ENCODE assay signal across 40 mouse cellular contexts in the genomic region with DNA sequence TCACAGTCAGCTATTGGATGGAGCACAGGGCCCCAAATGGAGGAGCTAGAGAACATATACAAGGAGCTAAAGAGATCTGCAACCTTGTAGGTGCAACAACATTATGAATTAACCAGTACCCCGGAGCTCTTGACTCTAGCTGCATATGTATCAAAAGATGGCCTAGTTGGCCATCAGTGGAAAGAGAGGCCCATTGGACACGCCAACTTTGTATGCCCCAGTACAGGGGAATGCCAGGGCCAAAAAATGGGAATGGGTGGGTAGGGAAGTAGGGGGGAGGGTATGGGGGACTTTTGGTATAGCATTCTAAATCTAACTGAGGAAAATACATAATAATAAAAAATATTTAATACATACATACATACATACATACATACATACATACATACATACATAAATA. TPM values are rescaled to one million over a fixed set of nuclear protein-coding genes. Genes with fewer than 3 reads are reported as not detected.
"Had no signal": no experiment of that assay in that cellular context is flagged by ENCODE, and none has a peak within 500 bp of the region (broad histone marks: within the 10 kb centered on the region; RNA-seq: fewer than 3 reads in every experiment).

No protein-coding gene starts in this region.

RNA-seq across cellular contexts. Expression of gene 1700001F09Rik, which starts 5.3 kb away (rescaled TPM):
- total RNA-seq: left cerebral cortex, postnatal 14 days; left cerebral cortex, postnatal 25 days; left cerebral cortex, postnatal 36 days; liver, adult 2 months; megakaryocyte progenitor cell, adult 5-6 weeks; megakaryocyte, adult 5-6 weeks; megakaryocyte-erythroid progenitor cell, adult 5-6 weeks; midbrain, postnatal 0 days; monocyte, adult 5-6 weeks had no signal
- polyA plus RNA-seq: limb, embryonic 10.5 days; limb, embryonic 11.5 days; limb, embryonic 12.5 days; limb, embryonic 13.5 days; limb, embryonic 14.5 days; limb, embryonic 15.5 days; liver, adult 2 months; liver, embryonic 11.5 days; liver, embryonic 12.5 days; liver, embryonic 13.5 days; liver, embryonic 14.5 days; liver, embryonic 15.5 days; liver, embryonic 16.5 days; liver, postnatal 0 days; lung, adult 2 months; lung, embryonic 14.5 days; lung, embryonic 15.5 days; lung, embryonic 16.5 days; lung, postnatal 0 days; macrophage; midbrain, embryonic 10.5 days; midbrain, embryonic 11.5 days; midbrain, embryonic 12.5 days; midbrain, embryonic 13.5 days; midbrain, embryonic 14.5 days; midbrain, embryonic 15.5 days; midbrain, embryonic 16.5 days; myocyte; neural tube, embryonic 11.5 days had no signal

RNA-seq across cellular contexts. Expression of gene Gm8127, which starts 59.3 kb away (rescaled TPM):
- total RNA-seq: left cerebral cortex, adult 8-10 months; left cerebral cortex, postnatal 10 days; left cerebral cortex, postnatal 14 days; left cerebral cortex, postnatal 25 days; left cerebral cortex, postnatal 36 days; left cerebral cortex, postnatal 4 days; liver, adult 2 months; megakaryocyte progenitor cell, adult 5-6 weeks; megakaryocyte, adult 5-6 weeks; megakaryocyte-erythroid progenitor cell, adult 5-6 weeks; midbrain, postnatal 0 days; monocyte, adult 5-6 weeks had no signal
- polyA plus RNA-seq: limb, embryonic 10.5 days; limb, embryonic 11.5 days; limb, embryonic 12.5 days; limb, embryonic 13.5 days; limb, embryonic 14.5 days; limb, embryonic 15.5 days; liver, adult 2 months; liver, embryonic 11.5 days; liver, embryonic 12.5 days; liver, embryonic 13.5 days; liver, embryonic 14.5 days; liver, embryonic 15.5 days; liver, embryonic 16.5 days; liver, postnatal 0 days; lung, adult 2 months; lung, embryonic 14.5 days; lung, embryonic 15.5 days; lung, embryonic 16.5 days; lung, postnatal 0 days; macrophage; midbrain, embryonic 10.5 days; midbrain, embryonic 11.5 days; midbrain, embryonic 12.5 days; midbrain, embryonic 13.5 days; midbrain, embryonic 14.5 days; midbrain, embryonic 15.5 days; midbrain, embryonic 16.5 days; midbrain, postnatal 0 days; myocyte; neural tube, embryonic 11.5 days had no signal
